22 mouse cellular contexts compared by ENCODE assay signal in genomic region chr6:82885909-82886308, GRCm38 (mm10). TPM values are rescaled to one million over a fixed set of nuclear protein-coding genes. Genes with fewer than 3 reads are reported as not detected.
"Had no signal": no experiment of that assay in that cellular context is flagged by ENCODE, and none has a peak within 500 bp of the region (broad histone marks: within the 10 kb centered on the region; RNA-seq: fewer than 3 reads in every experiment).

No protein-coding gene starts in this region.

- H3K27ac ChIP-seq: hindbrain, embryonic 10.5 days; hindbrain, embryonic 12.5 days; hindbrain, embryonic 14.5 days; intestine, embryonic 15.5 days; kidney, embryonic 15.5 days; kidney, postnatal 0 days; layer of hippocampus, adult 2 months; left cerebral cortex, adult 2 months; limb, embryonic 10.5 days; limb, embryonic 12.5 days; liver, embryonic 13.5 days; liver, embryonic 15.5 days had no signal

- H3K9me3 ChIP-seq: heart, embryonic 12.5 days; hindbrain, embryonic 10.5 days; hindbrain, embryonic 12.5 days; intestine, embryonic 15.5 days; kidney, embryonic 15.5 days; limb, embryonic 10.5 days; limb, embryonic 12.5 days; liver, embryonic 13.5 days; liver, embryonic 15.5 days had no signal

- ATAC-seq: inflammation-experienced regulatory T-cells, adult 6 months; intestine, embryonic 15.5 days; liver, postnatal 0 days had no signal

- H3K27me3 ChIP-seq: heart, embryonic 12.5 days; hindbrain, embryonic 12.5 days; intestine, embryonic 15.5 days; kidney, embryonic 15.5 days; limb, embryonic 12.5 days; liver, embryonic 13.5 days; liver, embryonic 15.5 days had no signal

- H3K36me3 ChIP-seq: heart, embryonic 12.5 days; hindbrain, embryonic 10.5 days; hindbrain, embryonic 12.5 days; intestine, embryonic 15.5 days; kidney, embryonic 15.5 days; limb, embryonic 10.5 days; limb, embryonic 12.5 days; liver, embryonic 13.5 days; liver, embryonic 15.5 days had no signal

- H3K4me2 ChIP-seq: heart, embryonic 12.5 days; hindbrain, embryonic 12.5 days; hindbrain, embryonic 14.5 days; intestine, embryonic 15.5 days; kidney, embryonic 15.5 days; limb, embryonic 12.5 days; liver, embryonic 11.5 days; liver, embryonic 13.5 days; liver, embryonic 15.5 days had no signal

- H3K9ac ChIP-seq: heart, embryonic 12.5 days; hindbrain, embryonic 12.5 days; hindbrain, embryonic 14.5 days; intestine, embryonic 15.5 days; kidney, embryonic 15.5 days; limb, embryonic 12.5 days; liver, embryonic 13.5 days; liver, embryonic 15.5 days; liver, postnatal 0 days had no signal

- DNase-seq: heart, adult 18-20 months; heart, postnatal 10 days; kidney, adult 9 months; liver; liver, embryonic 13.5 days; liver, postnatal 0 days had no signal

- H3K4me3 ChIP-seq: heart, embryonic 12.5 days; hindbrain, embryonic 10.5 days; hindbrain, embryonic 12.5 days; intestine, embryonic 15.5 days; kidney, embryonic 15.5 days; layer of hippocampus, adult 2 months; left cerebral cortex, adult 2 months; limb, embryonic 10.5 days; limb, embryonic 12.5 days; liver, embryonic 13.5 days; liver, embryonic 15.5 days had no signal

- H3K4me1 ChIP-seq: liver, embryonic 13.5 days; liver, embryonic 15.5 days had no signal

RNA-seq across cellular contexts. Expression of gene Sema4f, which starts 53.7 kb away (rescaled TPM):
- total RNA-seq: granulocyte monocyte progenitor cell, adult 5-6 weeks had no signal
- polyA plus RNA-seq: heart, embryonic 14.5 days had no signal
